Mouse (Mus musculus) forebrain, embryonic 15.5 days (tissue): ENCODE measurements around the gene Pacrg. TPM values are rescaled to one million over a fixed set of nuclear protein-coding genes. Genes with fewer than 3 reads are reported as not detected.

Experiments
- ATAC-seq: fragments of 200-750 bp; cut with Nextera tagmentation; replicated peaks from 2 replicates; pipeline ENCODE4 v1.8.0; 2017; ENCODE audit warnings: mild to moderate bottlenecking, moderate TSS enrichment, moderate library complexity
- H3K27ac ChIP-seq: fragments of 300-500 bp; sonication (generic); replicated peaks from 2 replicates; pipeline ENCODE4 v1.5.1; 2015; ENCODE audit warnings: mild to moderate bottlenecking, inconsistent platforms
- H3K27me3 ChIP-seq: fragments of 300-500 bp; sonication (generic); 2 replicates; pipeline ENCODE4 v1.6.1; 2015; ENCODE audit warnings: inconsistent platforms
- H3K36me3 ChIP-seq: fragments of 300-500 bp; sonication (generic); 2 replicates; pipeline ENCODE4 v1.6.1; 2015; ENCODE audit warnings: mild to moderate bottlenecking, inconsistent platforms
- H3K4me1 ChIP-seq: fragments of 300-500 bp; sonication (generic); 2 replicates; pipeline ENCODE4 v1.6.1; 2015; ENCODE audit warnings: inconsistent platforms
- H3K4me2 ChIP-seq: fragments of 300-500 bp; sonication (generic); replicated peaks from 2 replicates; pipeline ENCODE4 v1.6.1; 2015; ENCODE audit warnings: mild to moderate bottlenecking, inconsistent platforms
- H3K4me3 ChIP-seq: fragments of 300-500 bp; sonication (generic); 2 replicates; pipeline ENCODE4 v1.5.1; 2015; ENCODE audit warnings: mild to moderate bottlenecking, inconsistent platforms
- H3K9ac ChIP-seq: fragments of 300-500 bp; sonication (generic); replicated peaks from 2 replicates; pipeline ENCODE4 v1.6.1; 2015; ENCODE audit warnings: mild to moderate bottlenecking, inconsistent platforms
- H3K9me3 ChIP-seq: fragments of 300-500 bp; sonication (generic); 2 replicates; pipeline ENCODE4 v1.6.1; 2016; ENCODE audit warnings: inconsistent platforms
- WGBS: fragments of 180-500 bp; shearing (Covaris S2); methylation state at CpG from one replicate; pipeline ENCODE4 v1.1.7; 2015; ENCODE audit warnings: mixed read lengths; 5-methylcytosine and 5-hydroxymethylcytosine counted together
- polyA plus RNA-seq: library from polyadenylated mRNA; unstranded; fragments of >200 nt; fragmentation: Nextera tagmentation; extraction: Ambion mirVana; gene quantifications from 2 replicates; pipeline ENCODE4 v1.2.1, GENCODE M21; 2015

Gene Pacrg
- polyA plus RNA-seq, 1 experiment from 2014 or later, result 9.7 TPM

GRCm38 (mm10) chr17:10417558-10418253 is 422.4 kb downstream of the Pacrg start:
- 48% methylated on average over 7 of the region's 7 CpGs for WGBS
- Histone ChIP-seq H3K27ac (no peak overlapping the region), H3K9me3 (no peaks in the 10 kb centered on the region), H3K4me1 (no peaks in the 10 kb centered on the region), H3K27me3 (no peaks in the 10 kb centered on the region), H3K9ac (no peak overlapping the region), H3K4me2 (no peak overlapping the region), H3K36me3 (no peaks in the 10 kb centered on the region), H3K4me3 (no peak overlapping the region)
- ATAC-seq, result no peak

- H3K27me3 ChIP-seq, result no peaks in the 10 kb centered on the region
- H3K9me3 ChIP-seq, result no peaks in the 10 kb centered on the region
- H3K4me1 ChIP-seq, result no peaks in the 10 kb centered on the region
- no peak for ATAC-seq
- H3K27ac ChIP-seq, result no peak overlapping the region
- 73% methylated on average over 4 of the region's 4 CpGs for WGBS
- no peak overlapping the region for H3K9ac ChIP-seq
- no peaks in the 10 kb centered on the region for H3K36me3 ChIP-seq
- no peak overlapping the region for H3K4me2 ChIP-seq
- no peak overlapping the region for H3K4me3 ChIP-seq
These were observed 423.1 kb downstream of the Pacrg start for GRCm38 (mm10) chr17:10416995-10417394.

DNA sequence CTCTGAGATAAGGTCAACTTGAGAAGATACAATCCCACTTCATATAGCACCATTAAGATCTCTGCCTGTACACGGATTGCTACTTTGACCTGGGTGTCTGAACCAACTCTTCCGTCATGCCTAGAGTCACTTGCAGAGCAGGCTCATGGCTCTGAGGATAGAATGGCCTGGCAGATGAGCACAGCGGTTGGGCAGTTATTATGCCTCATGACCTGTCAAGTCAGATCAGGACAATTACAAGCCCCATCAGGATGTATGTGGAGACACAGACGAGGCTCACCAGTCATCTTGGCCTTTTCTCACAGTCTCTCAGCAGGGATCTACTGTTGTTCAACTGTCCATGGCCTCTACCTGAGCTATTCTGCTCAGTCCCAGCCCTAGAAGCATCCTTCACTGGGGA is 424.0 kb downstream of the Pacrg start:
- 94% methylated on average over 4 of the region's 4 CpGs for WGBS
- ATAC-seq, result no peak
- no peak overlapping the region for H3K9ac ChIP-seq
- no peak overlapping the region for H3K4me3 ChIP-seq
- no peaks in the 10 kb centered on the region for H3K36me3 ChIP-seq
- no peaks in the 10 kb centered on the region for H3K4me1 ChIP-seq
- no peak overlapping the region for H3K27ac ChIP-seq
- H3K9me3 ChIP-seq, result no peaks in the 10 kb centered on the region
- no peaks in the 10 kb centered on the region for H3K27me3 ChIP-seq
- no peak overlapping the region for H3K4me2 ChIP-seq

DNA sequence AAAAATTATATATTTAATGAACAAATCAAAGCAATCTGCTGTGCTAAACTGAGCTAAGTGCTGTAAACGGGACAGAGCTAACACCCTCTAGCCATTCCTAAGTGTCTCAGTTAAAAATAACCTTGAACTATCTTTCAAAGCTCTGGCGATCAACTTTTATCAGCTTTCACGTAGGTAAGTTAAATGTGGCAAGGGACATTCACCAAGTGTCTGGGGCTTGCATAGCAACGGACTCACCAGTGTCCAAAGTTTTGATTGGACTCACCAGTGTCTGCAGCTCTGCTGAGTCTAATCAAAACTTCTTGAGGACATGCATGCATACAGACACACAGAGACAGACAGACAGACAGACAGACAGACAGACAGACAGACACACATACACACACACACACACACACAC is 425.7 kb downstream of the Pacrg start:
- no peak for ATAC-seq
- Histone ChIP-seq H3K4me3 (no peak overlapping the region), H3K4me1 (no peaks in the 10 kb centered on the region), H3K36me3 (no peaks in the 10 kb centered on the region), H3K27ac (no peak overlapping the region), H3K9me3 (no peaks in the 10 kb centered on the region), H3K27me3 (no peaks in the 10 kb centered on the region), H3K4me2 (no peak overlapping the region), H3K9ac (no peak overlapping the region)
- 87% methylated on average over 4 of the region's 4 CpGs for WGBS

- H3K4me2 ChIP-seq, result no peak overlapping the region
- H3K9ac ChIP-seq, result no peak overlapping the region
- WGBS, result 76% methylated on average over 9 of the region's 9 CpGs
- H3K27ac ChIP-seq, result no peak overlapping the region
- H3K4me1 ChIP-seq, result peaks cover 2% of the 10 kb centered on the region
- ATAC-seq, result no peak
- H3K36me3 ChIP-seq, result no peaks in the 10 kb centered on the region
- H3K4me3 ChIP-seq, result no peak overlapping the region
- H3K27me3 ChIP-seq, result no peaks in the 10 kb centered on the region
- H3K9me3 ChIP-seq, result no peaks in the 10 kb centered on the region
These were observed 426.2 kb downstream of the Pacrg start for GRCm38 (mm10) chr17:10413870-10414269.

GRCm38 (mm10) chr17:10410597-10411476 is 429.3 kb downstream of the Pacrg start:
- Histone ChIP-seq H3K4me2 (no peak overlapping the region), H3K9ac (no peak overlapping the region), H3K4me1 (peaks cover 25% of the 10 kb centered on the region), H3K36me3 (no peaks in the 10 kb centered on the region), H3K4me3 (no peak overlapping the region), H3K27me3 (no peaks in the 10 kb centered on the region), H3K9me3 (no peaks in the 10 kb centered on the region), H3K27ac (no peak overlapping the region)
- 79% methylated on average over 8 of the region's 8 CpGs for WGBS
- no peak for ATAC-seq

DNA sequence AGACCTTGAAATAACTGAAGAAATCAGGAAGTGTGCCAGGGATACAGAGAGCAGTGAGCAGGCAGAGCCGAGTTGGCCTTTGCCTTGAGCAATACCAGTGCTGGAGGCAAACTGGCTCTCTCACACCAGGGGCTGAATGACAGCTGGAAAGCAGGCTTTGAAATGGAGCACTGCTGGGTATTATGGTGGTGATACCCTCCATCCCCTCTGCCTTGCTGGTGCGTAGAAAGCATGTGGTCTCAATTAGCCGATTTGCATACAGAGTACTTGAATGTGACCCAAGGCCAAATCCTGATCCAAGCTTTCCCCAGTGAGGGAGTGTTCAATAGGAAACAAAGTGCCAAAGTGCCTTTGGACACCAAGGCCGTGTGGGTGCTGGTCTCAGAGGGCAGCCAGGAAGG is 431.4 kb downstream of the Pacrg start:
- 32% methylated on average over 4 of the region's 4 CpGs for WGBS
- H3K9me3 ChIP-seq, result no peaks in the 10 kb centered on the region
- no peak overlapping the region for H3K27ac ChIP-seq

DNA sequence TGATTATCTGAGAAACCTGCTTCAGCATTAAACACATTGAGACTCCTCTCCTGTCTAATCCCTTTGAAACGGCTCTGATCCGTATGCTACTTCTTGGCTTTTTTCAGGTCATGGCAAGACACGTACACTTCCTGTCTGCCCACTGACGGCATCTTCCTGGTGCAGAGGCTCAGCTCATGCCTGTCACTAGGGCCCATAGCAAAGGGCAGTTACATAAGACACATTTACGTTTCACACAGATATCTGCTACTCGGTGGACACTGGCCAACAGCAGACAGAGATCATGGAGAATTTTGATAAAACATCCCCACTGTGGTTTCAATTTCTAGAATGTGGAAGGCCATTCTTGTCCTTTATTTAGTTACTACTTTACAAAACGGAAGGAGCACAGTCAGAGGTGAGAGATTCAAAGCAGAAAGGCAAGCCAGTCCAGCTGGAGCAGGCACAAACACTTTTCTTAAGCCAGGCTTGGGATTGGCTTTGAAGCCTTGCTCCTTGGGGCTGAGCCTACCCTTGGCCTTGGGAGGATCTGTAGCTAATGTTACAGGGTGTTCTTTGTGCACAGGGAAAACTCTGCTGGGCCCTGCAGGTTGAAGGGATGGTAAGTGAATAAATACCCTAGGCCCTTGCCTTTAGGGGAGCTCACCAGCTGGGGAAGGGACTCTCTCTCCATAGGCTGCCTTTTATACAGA is 432.9 kb downstream of the Pacrg start:
- H3K9me3 ChIP-seq, result no peaks in the 10 kb centered on the region
- no peak overlapping the region for H3K4me2 ChIP-seq
- no peaks in the 10 kb centered on the region for H3K36me3 ChIP-seq
- no peak overlapping the region for H3K9ac ChIP-seq
- ATAC-seq, result no peak
- peaks cover 27% of the 10 kb centered on the region for H3K4me1 ChIP-seq
- no peak overlapping the region for H3K4me3 ChIP-seq
- WGBS, result 65% methylated on average over 7 of the region's 7 CpGs
- no peaks in the 10 kb centered on the region for H3K27me3 ChIP-seq
- no peak overlapping the region for H3K27ac ChIP-seq

More for the DNA sequence above, 431.4 kb downstream of the Pacrg start:
- H3K4me2 ChIP-seq, result no peak overlapping the region
- H3K27me3 ChIP-seq, result no peaks in the 10 kb centered on the region
- peaks cover 27% of the 10 kb centered on the region for H3K4me1 ChIP-seq
- H3K9ac ChIP-seq, result no peak overlapping the region
- no peak for ATAC-seq
- no peak overlapping the region for H3K4me3 ChIP-seq
- no peaks in the 10 kb centered on the region for H3K36me3 ChIP-seq

DNA sequence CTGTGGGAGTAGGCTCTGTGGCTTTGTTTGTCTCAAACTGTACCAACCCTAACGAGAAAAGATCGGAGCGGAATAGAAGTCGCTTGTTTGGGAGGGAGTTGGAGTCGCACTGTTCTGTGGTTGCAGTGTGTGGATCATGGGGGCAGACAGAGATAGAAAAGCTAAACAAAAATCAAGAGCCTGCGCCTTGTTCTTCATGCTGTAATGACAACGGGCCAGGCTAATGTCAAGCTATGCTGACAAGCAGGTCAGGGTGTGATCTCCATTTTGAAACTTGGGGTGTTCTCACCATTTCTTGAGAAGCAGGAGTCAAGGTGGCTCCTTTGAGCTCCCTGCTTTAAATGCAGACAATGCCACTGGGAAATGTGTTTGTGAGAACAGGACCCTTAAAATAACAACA is 433.8 kb downstream of the Pacrg start:
- Histone ChIP-seq H3K9me3 (no peaks in the 10 kb centered on the region), H3K36me3 (no peaks in the 10 kb centered on the region), H3K4me3 (no peak overlapping the region), H3K4me1 (peaks cover 30% of the 10 kb centered on the region), H3K27me3 (no peaks in the 10 kb centered on the region), H3K4me2 (no peak overlapping the region), H3K27ac (no peak overlapping the region), H3K9ac (no peak overlapping the region)
- no peak for ATAC-seq
- WGBS, result 26% methylated on average over 7 of the region's 7 CpGs

DNA sequence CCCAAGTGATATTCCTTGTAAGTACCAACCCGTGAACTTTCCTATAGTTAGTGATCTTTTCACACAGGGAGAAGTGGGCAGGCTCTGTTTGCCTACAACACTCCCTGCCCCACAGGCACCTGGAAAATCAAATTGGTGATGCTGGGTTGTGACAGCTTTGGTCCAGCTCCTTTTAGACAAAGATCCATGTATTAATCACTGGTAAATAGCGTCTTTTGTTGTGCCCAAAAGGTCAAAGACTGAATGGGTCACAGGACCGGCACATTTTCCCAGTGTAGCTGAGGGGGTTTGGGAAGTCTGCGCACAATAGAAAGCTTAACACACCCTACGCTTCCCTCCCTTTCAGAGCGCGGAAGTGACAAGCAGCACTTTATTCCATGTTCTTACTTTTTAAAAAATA is 434.2 kb downstream of the Pacrg start:
- no peaks in the 10 kb centered on the region for H3K36me3 ChIP-seq
- no peaks in the 10 kb centered on the region for H3K27me3 ChIP-seq
- no peak overlapping the region for H3K4me2 ChIP-seq
- no peak for ATAC-seq
- WGBS, result 14% methylated on average over 7 of the region's 7 CpGs
- no peak overlapping the region for H3K9ac ChIP-seq
- no peak overlapping the region for H3K27ac ChIP-seq
- peaks cover 30% of the 10 kb centered on the region for H3K4me1 ChIP-seq
- no peaks in the 10 kb centered on the region for H3K9me3 ChIP-seq
- H3K4me3 ChIP-seq, result no peak overlapping the region

DNA sequence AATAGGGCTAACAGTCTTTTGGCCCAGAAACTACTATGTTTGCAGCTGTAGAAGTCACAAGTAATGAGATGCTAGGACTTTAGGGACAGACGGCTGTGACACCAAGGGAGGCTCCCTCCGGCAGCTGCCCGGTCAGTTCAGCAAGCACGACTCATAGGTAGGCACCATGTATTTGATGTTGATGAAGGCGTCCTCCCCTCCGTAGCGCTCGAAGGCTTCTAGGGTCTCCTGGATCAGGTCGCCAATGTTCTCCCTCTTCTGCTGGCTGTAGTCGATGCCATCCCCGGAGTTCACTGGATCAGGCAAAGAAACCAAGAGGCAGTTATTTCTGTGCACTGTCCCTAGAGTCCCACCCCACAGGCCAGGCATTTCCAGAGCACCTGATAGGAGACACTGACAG is 436.9 kb downstream of the Pacrg start:
- peaks cover 32% of the 10 kb centered on the region for H3K4me1 ChIP-seq
- no peak overlapping the region for H3K27ac ChIP-seq
- no peaks in the 10 kb centered on the region for H3K27me3 ChIP-seq
- H3K4me3 ChIP-seq, result no peak overlapping the region
- no peak overlapping the region for H3K4me2 ChIP-seq
- H3K9ac ChIP-seq, result no peak overlapping the region
- H3K9me3 ChIP-seq, result no peaks in the 10 kb centered on the region
- H3K36me3 ChIP-seq, result no peaks in the 10 kb centered on the region
- WGBS, result 90% methylated on average over 11 of the region's 11 CpGs
- no peak for ATAC-seq

- Histone ChIP-seq H3K4me2 (no peak overlapping the region), H3K9me3 (no peaks in the 10 kb centered on the region), H3K9ac (no peak overlapping the region), H3K27me3 (no peaks in the 10 kb centered on the region), H3K27ac (no peak overlapping the region), H3K4me3 (no peak overlapping the region), H3K36me3 (no peaks in the 10 kb centered on the region), H3K4me1 (peaks cover 35% of the 10 kb centered on the region)
- no peak for ATAC-seq
- WGBS, result 74% methylated on average over 12 of the region's 12 CpGs
These were observed 438.0 kb downstream of the Pacrg start for GRCm38 (mm10) chr17:10402064-10402640.
